13 mouse cellular contexts compared by ENCODE assay signal in genomic region chr8:86385236-86385635, GRCm38 (mm10).
A peak's percentile ranks its signal among the peaks of the same experiment; 100 is the strongest.
DNase-seq lines count a peak whose midpoint lies in the region; ATAC-seq lines count a peak whose summit lies in the region.
"Had no signal": no experiment of that assay in that cellular context is flagged by ENCODE, and none has a peak within 500 bp of the region (broad histone marks: within the 10 kb centered on the region; RNA-seq: fewer than 3 reads in every experiment).

No protein-coding gene starts in this region.

- DNase-seq in layer of hippocampus, adult 9-11 months, result peak; percentile 22
- DNase-seq in layer of hippocampus, postnatal 25 days (ENCODE audit: extremely low spot score in 1 of 2, low spot score in 1 of 2), result no peak
- DNase-seq in forebrain, embryonic 14.5 days (ENCODE audit: low spot score), result peak; percentile 95
- DNase-seq in hindbrain, embryonic 14.5 days (ENCODE audit: low spot score), result peak; percentile 76
- DNase-seq in adrenal gland, adult 2 months, result no peak
- DNase-seq: cerebellum, adult 8-10 months; gastrocnemius, adult 2 months; kidney, adult 2 months; lung, embryonic 14.5 days had no signal

- 7% methylated on average over 7 of the region's 7 CpGs for WGBS in forebrain, embryonic 14.5 days
- WGBS in hindbrain, embryonic 14.5 days, result 24% methylated on average over 7 of the region's 7 CpGs
- WGBS in midbrain, embryonic 16.5 days, result 28% methylated on average over 7 of the region's 7 CpGs

- peak; percentile 68 for ATAC-seq in forebrain, embryonic 14.5 days
- ATAC-seq in hindbrain, embryonic 14.5 days (ENCODE audit: low FRiP score), result peak; percentile 73
- peak; percentile 58 for ATAC-seq in midbrain, embryonic 16.5 days
- ATAC-seq in erythroid progenitor cell, adult 5-6 weeks (replicated peaks; ENCODE audit: low FRiP score, poor library complexity, severe bottlenecking), result no peak

- H3K4me3 ChIP-seq in forebrain, embryonic 14.5 days (ENCODE audit: low read depth, low read length), result no peak overlapping the region
- H3K4me3 ChIP-seq in hindbrain, embryonic 14.5 days (replicated peaks; ENCODE audit: low read length), result no peak overlapping the region
- H3K4me3 ChIP-seq in midbrain, embryonic 16.5 days (ENCODE audit: low read depth, low read length), result no peak overlapping the region
- H3K4me3 ChIP-seq: gastrocnemius, adult 2 months; heart, embryonic 10.5 days; myocyte had no signal

- H3K4me2 ChIP-seq in forebrain, embryonic 14.5 days (ENCODE audit: low read length), result no peak overlapping the region
- no peak overlapping the region for H3K4me2 ChIP-seq in hindbrain, embryonic 14.5 days (replicated peaks)
- H3K4me2 ChIP-seq in midbrain, embryonic 16.5 days (ENCODE audit: low read length), result no peak overlapping the region
- H3K4me2 ChIP-seq: lung, embryonic 14.5 days had no signal

- no peak overlapping the region for H3K27ac ChIP-seq in forebrain, embryonic 14.5 days (ENCODE audit: low read depth, low read length)
- peak overlapping the region; percentile 27; the same call in 1 of the 2 replicates for H3K27ac ChIP-seq in hindbrain, embryonic 14.5 days
- H3K27ac ChIP-seq in midbrain, embryonic 16.5 days (ENCODE audit: low read length), result peak overlapping the region; percentile 4
- H3K27ac ChIP-seq: gastrocnemius, adult 2 months; heart, embryonic 10.5 days had no signal

- H3K27me3 ChIP-seq in forebrain, embryonic 14.5 days (replicated peaks; ENCODE audit: control insufficient read depth, insufficient read depth, low read length), result peaks cover 5% of the 10 kb centered on the region; the same call in 1 of the 2 replicates
- no peaks in the 10 kb centered on the region for H3K27me3 ChIP-seq in hindbrain, embryonic 14.5 days (ENCODE audit: control insufficient read depth, insufficient read depth, low read length)
- no peaks in the 10 kb centered on the region for H3K27me3 ChIP-seq in midbrain, embryonic 16.5 days (ENCODE audit: control insufficient read depth, insufficient read depth, low read depth, low read length)

- H3K4me1 ChIP-seq in forebrain, embryonic 14.5 days (ENCODE audit: control insufficient read depth, insufficient read depth, low read length), result peaks cover 30% of the 10 kb centered on the region
- H3K4me1 ChIP-seq in hindbrain, embryonic 14.5 days (replicated peaks; ENCODE audit: control insufficient read depth, insufficient read depth, low read length), result peaks cover 31% of the 10 kb centered on the region
- peaks cover 27% of the 10 kb centered on the region for H3K4me1 ChIP-seq in midbrain, embryonic 16.5 days (ENCODE audit: control insufficient read depth, insufficient read depth, low read length)

- no peaks in the 10 kb centered on the region for H3K36me3 ChIP-seq in forebrain, embryonic 14.5 days (ENCODE audit: control insufficient read depth, insufficient read depth, low read length)
- no peaks in the 10 kb centered on the region for H3K36me3 ChIP-seq in hindbrain, embryonic 14.5 days (replicated peaks; ENCODE audit: control insufficient read depth, insufficient read depth)
- H3K36me3 ChIP-seq in midbrain, embryonic 16.5 days (ENCODE audit: control insufficient read depth, insufficient read depth, low read length), result no peaks in the 10 kb centered on the region
- H3K36me3 ChIP-seq: heart, embryonic 10.5 days had no signal

- H3K9ac ChIP-seq in forebrain, embryonic 14.5 days (ENCODE audit: low read length), result no peak overlapping the region
- H3K9ac ChIP-seq in hindbrain, embryonic 14.5 days, result no peak overlapping the region
- no peak overlapping the region for H3K9ac ChIP-seq in midbrain, embryonic 16.5 days (ENCODE audit: low read depth, low read length)
- H3K9ac ChIP-seq: lung, embryonic 14.5 days had no signal

- H3K9me3 ChIP-seq in forebrain, embryonic 14.5 days (replicated peaks; ENCODE audit: control insufficient read depth, low read length), result no peaks in the 10 kb centered on the region
- no peaks in the 10 kb centered on the region for H3K9me3 ChIP-seq in hindbrain, embryonic 14.5 days (ENCODE audit: control insufficient read depth, low read length)
- no peaks in the 10 kb centered on the region for H3K9me3 ChIP-seq in midbrain, embryonic 16.5 days (replicated peaks; ENCODE audit: control insufficient read depth, low read length, poor library complexity, severe bottlenecking)
- H3K9me3 ChIP-seq: heart, embryonic 10.5 days had no signal

Comparison
In these comparisons a context has a peak if more than half of its experiments do, and no peak if none do; other contexts are left out.
1. DNase-seq: peak in layer of hippocampus, adult 9-11 months (single experiment), forebrain, embryonic 14.5 days (single experiment) and hindbrain, embryonic 14.5 days (single experiment); none in layer of hippocampus, postnatal 25 days (0 of 2) and adrenal gland, adult 2 months (single experiment).